ENCODE assay signal across 10 mouse cellular contexts in the genomic region with DNA sequence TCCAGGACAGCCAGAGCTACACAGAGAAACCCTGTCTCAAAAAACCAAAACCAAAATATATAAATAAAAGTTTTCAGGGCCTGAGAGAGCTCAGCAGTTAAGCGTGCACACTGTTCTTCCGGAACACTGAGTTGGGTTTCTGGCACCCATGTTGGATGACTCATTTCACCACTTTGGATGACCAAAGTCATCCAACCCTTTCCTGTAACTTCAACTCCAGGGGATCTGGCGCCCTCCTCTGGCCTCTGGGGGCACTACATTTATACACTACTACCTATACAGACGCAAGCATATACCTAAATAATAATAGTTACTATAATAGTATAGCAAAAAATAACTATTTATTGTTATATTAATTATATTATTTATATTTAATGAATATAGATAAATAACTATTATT. TPM values are rescaled to one million over a fixed set of nuclear protein-coding genes. Genes with fewer than 3 reads are reported as not detected.
DNase-seq lines count a peak whose midpoint lies in the region; ATAC-seq and TF ChIP-seq lines count a peak whose summit lies in the region.
"Had no signal": no experiment of that assay in that cellular context is flagged by ENCODE, and none has a peak within 500 bp of the region (broad histone marks: within the 10 kb centered on the region; RNA-seq: fewer than 3 reads in every experiment).

No protein-coding gene starts in this region.

- H3K4me2 ChIP-seq in liver, embryonic 14.5 days (ENCODE audit: low read depth) = no peak overlapping the region
- no peak overlapping the region for H3K4me2 ChIP-seq in stomach, postnatal 0 days (replicated peaks; ENCODE audit: low read depth)
- H3K4me2 ChIP-seq: stomach, embryonic 15.5 days had no signal

- no peaks in the 10 kb centered on the region for H3K4me1 ChIP-seq in liver, embryonic 14.5 days (replicated peaks; ENCODE audit: control insufficient read depth in 2 of 2, insufficient read depth in 2 of 2, low read length in 1 of 2)
- H3K4me1 ChIP-seq in stomach, postnatal 0 days (replicated peaks; ENCODE audit: control insufficient read depth, insufficient read depth) = no peaks in the 10 kb centered on the region
- H3K4me1 ChIP-seq: stomach, embryonic 15.5 days had no signal

- no peaks in the 10 kb centered on the region for H3K27me3 ChIP-seq in liver, embryonic 14.5 days (ENCODE audit: control insufficient read depth, insufficient read depth, low read length)
- no peaks in the 10 kb centered on the region for H3K27me3 ChIP-seq in stomach, postnatal 0 days (ENCODE audit: control insufficient read depth, insufficient read depth, low read length)
- H3K27me3 ChIP-seq: stomach, embryonic 15.5 days had no signal

- ATAC-seq in liver, embryonic 14.5 days (ENCODE audit: insufficient read depth) = no peak
- ATAC-seq in stomach, postnatal 0 days (ENCODE audit: low FRiP score, low TSS enrichment) = peak; percentile 38; the same call in 1 of the 2 replicates
- ATAC-seq in erythroid progenitor cell, adult 5-6 weeks (replicated peaks; ENCODE audit: low FRiP score, poor library complexity, severe bottlenecking) = no peak

- no peak overlapping the region for H3K4me3 ChIP-seq in left cerebral cortex, adult 2 months
- no peak overlapping the region for H3K4me3 ChIP-seq in liver, embryonic 14.5 days (ENCODE audit: insufficient read depth in 1 of 2, low read depth in 2 of 2, low read length in 2 of 2)
- no peak overlapping the region for H3K4me3 ChIP-seq in stomach, postnatal 0 days (ENCODE audit: low read depth, low read length)
- H3K4me3 ChIP-seq: stomach, embryonic 15.5 days had no signal

- no peak overlapping the region for H3K27ac ChIP-seq in left cerebral cortex, adult 2 months
- H3K27ac ChIP-seq in liver, embryonic 14.5 days = no peak overlapping the region
- no peak overlapping the region for H3K27ac ChIP-seq in stomach, postnatal 0 days (replicated peaks)
- H3K27ac ChIP-seq: stomach, embryonic 15.5 days had no signal

- no peak for TF ChIP-seq EP300 in liver, embryonic 14.5 days (IDR thresholded peaks at IDR 0.05; ENCODE audit: low read depth)
- TF ChIP-seq EP300 in stomach, postnatal 0 days (optimal IDR thresholded peaks at IDR 0.05) = no peak

- 37% methylated on average over 4 of the region's 4 CpGs for WGBS in liver, embryonic 14.5 days (ENCODE audit: insufficient replicate concordance)
- WGBS in stomach, postnatal 0 days = 38% methylated on average over 4 of the region's 4 CpGs

- peak in 1 of 2 experiments; percentile 58 for DNase-seq in left cerebral cortex, adult 2 months (ENCODE audit: extremely low spot score in 1 of 2, low spot score in 2 of 2)
- no peak for DNase-seq in left cerebral cortex, adult 8-10 months (ENCODE audit: low spot score in 2 of 2)
- DNase-seq in ES-CJ7 (ENCODE audit: low read depth, low spot score) = peak; percentile 78
- DNase-seq in adrenal gland, adult 18-20 months (ENCODE audit: low spot score in 2 of 2) = peak; percentile 77 to 78
- DNase-seq in gastrocnemius, adult 18-20 months (ENCODE audit: low spot score) = peak; percentile 72
- no peak for DNase-seq in liver, embryonic 14.5 days (ENCODE audit: low read depth in 3 of 3, low spot score in 3 of 3)
- DNase-seq in stomach, postnatal 0 days (ENCODE audit: low spot score) = peak; percentile 61

- no peaks in the 10 kb centered on the region for H3K9me3 ChIP-seq in liver, embryonic 14.5 days (ENCODE audit: control insufficient read depth, low read length)
- no peaks in the 10 kb centered on the region for H3K9me3 ChIP-seq in stomach, postnatal 0 days (ENCODE audit: control insufficient read depth, low read length)
- H3K9me3 ChIP-seq: stomach, embryonic 15.5 days had no signal

- no peaks in the 10 kb centered on the region for H3K36me3 ChIP-seq in liver, embryonic 14.5 days (replicated peaks; ENCODE audit: control insufficient read depth, insufficient read depth, low read depth)
- H3K36me3 ChIP-seq in stomach, postnatal 0 days (ENCODE audit: control insufficient read depth, insufficient read depth, low read length) = no peaks in the 10 kb centered on the region
- H3K36me3 ChIP-seq: stomach, embryonic 15.5 days had no signal

- no peak overlapping the region for H3K9ac ChIP-seq in liver, embryonic 14.5 days (replicated peaks)
- no peak overlapping the region for H3K9ac ChIP-seq in stomach, postnatal 0 days (ENCODE audit: low read length)
- H3K9ac ChIP-seq: stomach, embryonic 15.5 days had no signal

- TF ChIP-seq CTCF in left cerebral cortex, adult 2 months (IDR thresholded peaks at IDR 0.05) = peak; percentile 65
- TF ChIP-seq CTCF in liver, embryonic 14.5 days (IDR thresholded peaks at IDR 0.05; ENCODE audit: low read depth) = peak; percentile 41; the same call in 1 of the 2 replicates
- peak; percentile 72 for TF ChIP-seq CTCF in stomach, postnatal 0 days (IDR thresholded peaks at IDR 0.05; ENCODE audit: low read depth)

- intact Hi-C loops in left cerebral cortex, adult 2 months (cut with DNase I) = loop anchor here (5.0 kb wide), 1 partner anchor 45 kb away; a partner anchor contains a TSS

RNA-seq across cellular contexts. Expression of a gene that starts 13.7 kb away (rescaled TPM):
- 100 to 1,000 TPM; 176 to 186 TPM for total RNA-seq in left cerebral cortex, adult 2 months (2021)
- 100 to 1,000 TPM; 146 to 153 (median 150) TPM for total RNA-seq in left cerebral cortex, adult 8-10 months (2022)
- total RNA-seq in adrenal gland, adult 18-20 months (2021) = 1 to 10 TPM; 1.7 to 3.5 TPM
- not detected for total RNA-seq in gastrocnemius, adult 18-20 months (2021)
- polyA plus RNA-seq in liver, embryonic 14.5 days (2012; rRNA removed) = 0.04 and 0.05 TPM in 2 replicates
- polyA plus RNA-seq in liver, embryonic 14.5 days (2014; fragmentation: Nextera tagmentation; extraction: Ambion mirVana) = not detected in 2 replicates
- 0.29 and 0.35 TPM in 2 replicates for polyA plus RNA-seq in stomach, postnatal 0 days (2015; fragmentation: Nextera tagmentation; extraction: Ambion mirVana)
- not detected in 2 replicates for total RNA-seq in erythroid progenitor cell, adult 5-6 weeks (2015; ENCODE audit: low replicate concordance)
- total RNA-seq in erythroid progenitor cell, adult 5-6 weeks (2017; ENCODE audit: low replicate concordance) = not detected in 2 replicates
- polyA plus RNA-seq: liver, embryonic 16.5 days had no signal

RNA-seq across cellular contexts. Expression of a gene that starts 44.1 kb away (rescaled TPM):
- 100 to 1,000 TPM; 180 to 201 TPM for total RNA-seq in left cerebral cortex, adult 2 months (2021)
- total RNA-seq in left cerebral cortex, adult 8-10 months (2022) = 100 to 1,000 TPM; 173 to 194 (median 181) TPM
- 10 to 100 TPM in 1 of 2 experiments, 1 to 10 TPM in 1; 8.9 to 16.6 TPM for total RNA-seq in adrenal gland, adult 18-20 months (2021)
- 10 to 100 TPM; 11.0 to 11.6 TPM for total RNA-seq in gastrocnemius, adult 18-20 months (2021)
- 0.49 and 0.92 TPM in 2 replicates for polyA plus RNA-seq in liver, embryonic 14.5 days (2012; rRNA removed)
- polyA plus RNA-seq in liver, embryonic 14.5 days (2014; fragmentation: Nextera tagmentation; extraction: Ambion mirVana) = not detected in 2 replicates
- 0.69 and 0.79 TPM in 2 replicates for polyA plus RNA-seq in stomach, postnatal 0 days (2015; fragmentation: Nextera tagmentation; extraction: Ambion mirVana)
- not detected in 2 replicates for total RNA-seq in erythroid progenitor cell, adult 5-6 weeks (2015; ENCODE audit: low replicate concordance)
- 2.1 TPM in 1 of 2 replicates, not detected in the other for total RNA-seq in erythroid progenitor cell, adult 5-6 weeks (2017; ENCODE audit: low replicate concordance)
- polyA plus RNA-seq: liver, embryonic 16.5 days had no signal

RNA-seq across cellular contexts. Expression of a gene that starts 47.2 kb away (rescaled TPM):
- total RNA-seq in left cerebral cortex, adult 2 months (2021) = 1 to 10 TPM; 1.2 TPM
- total RNA-seq in left cerebral cortex, adult 8-10 months (2022) = 1 to 10 TPM; 1.0 to 2.5 (median 1.9) TPM
- not detected for total RNA-seq in adrenal gland, adult 18-20 months (2021)
- total RNA-seq in gastrocnemius, adult 18-20 months (2021) = 100 to 1,000 TPM; 125 to 129 TPM
- polyA plus RNA-seq in liver, embryonic 14.5 days (2012; rRNA removed) = not detected in 2 replicates
- polyA plus RNA-seq in liver, embryonic 14.5 days (2014; fragmentation: Nextera tagmentation; extraction: Ambion mirVana) = not detected in 2 replicates
- 0.22 and 0.39 TPM in 2 replicates for polyA plus RNA-seq in stomach, postnatal 0 days (2015; fragmentation: Nextera tagmentation; extraction: Ambion mirVana)
- not detected in 2 replicates for total RNA-seq in erythroid progenitor cell, adult 5-6 weeks (2015; ENCODE audit: low replicate concordance)
- not detected in 2 replicates for total RNA-seq in erythroid progenitor cell, adult 5-6 weeks (2017; ENCODE audit: low replicate concordance)

Comparison
In these comparisons a context has a peak if more than half of its experiments do, and no peak if none do; other contexts are left out.
1. DNase-seq: peak in ES-CJ7 (single experiment), adrenal gland, adult 18-20 months (2 of 2), gastrocnemius, adult 18-20 months (single experiment) and stomach, postnatal 0 days (single experiment); none in left cerebral cortex, adult 8-10 months (0 of 2) and liver, embryonic 14.5 days (0 of 3).
2. RNA of a gene that starts 13.7 kb away (total RNA-seq): 176 to 186 TPM in left cerebral cortex, adult 2 months and 146 to 153 TPM in left cerebral cortex, adult 8-10 months; 1.7 to 3.5 TPM in adrenal gland, adult 18-20 months, not detected in gastrocnemius, adult 18-20 months and not detected in erythroid progenitor cell, adult 5-6 weeks; every median in the first group is over 10 times any median in the second.
3. RNA of a gene that starts 47.2 kb away (total RNA-seq): 125 to 129 TPM in gastrocnemius, adult 18-20 months; 1.0 to 2.5 TPM in left cerebral cortex, adult 8-10 months, 1.2 TPM in left cerebral cortex, adult 2 months, not detected in adrenal gland, adult 18-20 months and not detected in erythroid progenitor cell, adult 5-6 weeks; every median in the first group is over 10 times any median in the second.
4. Peak in every context shown above with its lines, with median percentiles within 50 percentile points of each other: CTCF ChIP-seq.